Mouse (Mus musculus) neural tube, embryonic 10.5 days (tissue): ENCODE results near the gene Mypop.
A peak's percentile ranks its signal among the peaks of the same experiment; 100 is the strongest.

Experiments used
- DNase-seq: peaks from one replicate; pipeline ENCODE4 v3.0.0-alpha.2; 2017; ENCODE audit warnings: low spot score; ENCODE audit errors: extremely low spot score

Mypop gene

DNA sequence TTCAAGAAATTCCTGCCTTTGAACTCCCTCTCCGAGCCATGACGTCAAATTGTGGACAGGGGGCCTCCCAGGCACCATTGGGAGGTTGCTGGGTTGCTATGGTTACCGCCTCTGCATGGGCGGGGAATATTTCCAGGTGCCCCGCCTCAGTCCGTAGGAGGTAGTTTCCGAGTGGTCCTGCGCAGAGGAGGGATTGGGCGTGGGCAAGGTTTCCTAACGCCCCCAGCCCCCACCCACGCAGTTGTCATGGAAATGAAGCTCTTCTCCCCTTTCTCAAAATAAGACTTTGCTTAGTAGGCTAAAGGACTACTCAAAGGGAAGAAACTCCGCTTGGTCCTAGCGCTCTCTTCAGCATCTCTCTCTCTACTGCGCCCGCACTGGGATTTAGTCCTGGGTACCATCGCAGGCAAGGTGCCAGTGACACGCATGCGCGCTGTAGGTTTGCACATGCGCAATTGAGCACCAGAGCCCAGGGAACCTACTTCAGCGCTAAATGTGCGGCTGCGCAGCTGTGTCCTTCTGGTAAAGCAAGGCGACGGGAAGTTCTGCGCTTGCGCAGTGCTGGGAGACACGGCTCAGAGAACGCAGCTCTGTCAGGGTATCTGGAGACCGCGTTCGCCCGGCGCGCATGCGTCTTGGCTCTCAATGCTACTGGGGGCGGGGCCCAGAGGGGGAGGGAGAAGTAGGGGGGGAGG is at the start of gene Mypop:
Gene Mypop (plus strand): TSS at position 645 of the 695 bp plus-strand sequence.
- DNase-seq = peak; percentile 100

GRCm38 (mm10) chr7:18942376-18942775 is 48.7 kb upstream of the Mypop start:
- DNase-seq = peak; percentile 38

GRCm38 (mm10) chr7:18942815-18943214 is 48.2 kb upstream of the Mypop start:
- no peak for DNase-seq

DNA sequence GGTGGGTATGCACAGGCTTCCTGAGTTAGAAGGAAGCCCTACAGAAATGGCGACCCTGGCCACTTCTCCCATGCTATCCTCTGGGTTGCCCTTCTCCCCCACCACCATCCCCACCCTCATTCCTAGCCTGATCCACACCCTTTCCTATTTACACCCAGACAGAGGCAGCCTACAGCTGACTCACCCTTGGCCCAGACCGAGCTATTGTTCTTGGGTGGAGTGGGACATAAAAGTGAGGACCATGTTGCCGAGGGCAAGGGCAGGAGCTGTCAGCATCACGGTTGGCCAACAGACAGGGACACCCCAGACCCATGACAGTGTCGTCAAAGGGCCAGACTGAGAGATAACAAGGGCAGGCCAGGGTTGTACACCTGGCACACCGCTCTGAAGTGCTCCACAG is 42.9 kb upstream of the Mypop start:
- no peak for DNase-seq

DNA sequence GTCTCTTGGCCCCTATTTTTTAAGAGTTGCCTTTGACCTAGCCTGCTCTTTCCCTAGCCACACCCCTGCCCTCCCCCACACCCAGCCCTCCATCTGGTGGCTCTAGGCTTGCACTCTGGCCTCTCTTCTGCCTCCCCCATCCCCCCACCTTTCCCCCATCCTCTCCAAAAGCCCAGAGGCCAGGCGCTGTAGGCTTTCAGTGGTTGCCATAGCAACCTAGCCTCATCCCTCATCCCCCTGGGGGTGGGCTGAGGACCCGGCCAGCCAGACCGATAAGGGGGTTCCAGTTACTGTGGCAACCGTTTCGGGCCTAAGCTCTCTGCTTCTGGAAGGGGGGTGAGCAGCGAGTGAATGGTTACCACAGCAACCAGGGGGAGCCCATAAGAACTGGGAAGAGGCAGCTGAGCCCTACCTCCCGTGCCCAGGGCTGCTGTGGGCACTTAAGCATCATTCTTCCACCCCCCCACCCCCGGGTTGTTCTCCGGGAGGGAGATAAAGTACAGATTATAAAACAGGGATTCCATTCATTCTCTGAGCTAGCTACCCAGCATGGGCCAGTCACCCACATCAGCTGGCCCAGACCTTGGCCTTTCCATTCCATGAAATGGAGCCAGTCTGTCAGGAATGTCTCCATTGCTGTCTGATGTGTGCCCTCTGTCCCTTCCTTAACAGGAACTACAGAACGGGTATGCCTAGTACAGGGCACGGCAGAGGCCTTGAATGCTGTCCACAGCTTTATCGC is 41.1 kb upstream of the Mypop start:
- peak; percentile 75 for DNase-seq

- DNase-seq = peak; percentile 60
Observed at GRCm38 (mm10) chr7:18950523-18951315, 40.3 kb upstream of the Mypop start.

DNA sequence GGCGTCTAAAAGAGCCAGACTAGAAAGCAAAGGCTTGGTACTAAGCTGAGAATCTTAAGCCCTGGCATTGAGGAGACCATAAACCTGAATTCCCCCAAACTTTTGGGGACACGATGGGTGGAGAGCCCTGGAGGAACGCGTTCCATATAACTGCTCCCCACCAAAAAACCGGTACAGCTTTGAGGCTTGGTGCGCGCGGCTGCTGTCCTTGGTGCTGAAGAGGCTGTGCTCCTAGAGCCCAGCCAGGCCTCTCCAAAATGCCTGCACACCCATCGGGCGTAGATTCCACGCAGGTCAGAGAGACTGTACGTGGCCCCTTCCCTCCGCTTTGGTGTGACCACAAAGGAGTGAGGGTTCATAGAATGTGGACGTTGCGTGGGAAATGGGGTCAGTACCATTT is 39.6 kb upstream of the Mypop start:
- DNase-seq = peak; percentile 69

- DNase-seq = peak; percentile 69
Observed at GRCm38 (mm10) chr7:18957569-18958383, 33.3 kb upstream of the Mypop start.

GRCm38 (mm10) chr7:18958384-18958766 is 32.7 kb upstream of the Mypop start:
- DNase-seq = no peak

- no peak for DNase-seq
Observed at GRCm38 (mm10) chr7:18959446-18959845, 31.6 kb upstream of the Mypop start.

- DNase-seq = peak; percentile 33
Observed at GRCm38 (mm10) chr7:18962171-18962792, 28.8 kb upstream of the Mypop start.

- DNase-seq = peak; percentile 42
Observed at GRCm38 (mm10) chr7:18962795-18963194, 28.2 kb upstream of the Mypop start.

DNA sequence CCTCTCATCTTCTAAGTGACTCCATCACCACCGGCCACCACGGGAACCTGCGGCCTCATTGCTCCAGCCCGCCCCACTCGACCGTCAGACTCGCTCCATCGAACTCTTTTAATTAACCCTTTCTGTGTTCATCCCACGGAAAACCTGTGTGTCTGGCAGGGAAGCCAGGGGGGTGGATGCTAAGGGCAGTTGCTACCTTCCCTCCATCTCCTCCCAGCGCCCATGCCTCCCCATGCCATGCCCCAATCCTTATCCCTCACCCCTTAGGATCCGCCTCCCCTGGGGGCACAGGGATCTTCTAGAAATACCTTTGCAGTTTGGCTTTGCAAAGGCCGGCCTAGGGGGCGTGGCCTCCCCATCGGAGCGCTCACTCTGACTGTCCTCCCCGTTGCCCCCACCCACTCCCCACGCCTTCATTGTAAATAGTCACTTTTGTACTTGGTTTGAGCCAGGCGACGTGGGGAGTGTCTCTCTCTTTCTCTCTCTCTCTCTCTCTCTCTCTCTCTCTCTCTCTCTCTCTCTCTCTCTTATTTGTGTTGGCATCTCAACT is 27.7 kb upstream of the Mypop start:
- no peak for DNase-seq

DNA sequence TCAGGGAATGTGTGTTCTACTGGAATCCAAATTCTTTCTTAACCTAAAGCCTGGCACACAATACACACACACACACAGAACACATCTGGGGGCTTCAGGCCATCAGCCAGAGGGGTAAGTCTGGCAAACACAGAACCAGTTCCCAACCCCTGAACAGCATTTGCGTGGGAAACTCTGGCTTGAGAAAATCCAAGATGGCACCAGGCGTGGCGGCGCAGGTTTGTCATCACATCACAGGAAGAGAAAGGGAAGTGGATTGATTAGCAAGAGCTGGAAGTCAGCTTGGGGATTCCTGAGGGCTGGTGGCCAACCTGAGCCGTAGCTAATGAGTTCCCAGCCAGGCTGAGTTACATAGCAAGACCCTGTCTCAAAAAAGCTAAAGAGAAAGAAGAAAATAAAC is 25.7 kb upstream of the Mypop start:
- DNase-seq = no peak

DNA sequence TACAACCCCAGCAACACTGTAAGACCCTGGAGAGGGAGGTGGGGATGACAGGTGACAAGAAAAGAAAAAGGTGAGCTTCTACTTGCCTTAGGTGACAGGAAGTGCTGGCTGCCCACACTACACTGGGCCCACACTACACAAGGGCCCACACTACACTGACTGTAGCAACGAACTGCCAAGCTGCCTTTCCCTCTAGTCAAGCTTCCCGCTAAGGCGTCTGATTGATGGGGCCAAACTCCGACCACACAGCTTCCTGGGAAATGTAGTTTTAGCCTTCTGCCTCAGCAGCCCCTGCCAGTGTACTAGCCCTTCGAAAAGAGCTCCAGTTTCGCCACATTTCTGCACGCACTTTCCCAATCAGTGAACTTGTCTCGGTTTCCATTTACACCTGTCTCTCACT is 23.4 kb upstream of the Mypop start:
- no peak for DNase-seq

GRCm38 (mm10) chr7:18970956-18971355 is 20.1 kb upstream of the Mypop start:
- no peak for DNase-seq

- no peak for DNase-seq
Observed at GRCm38 (mm10) chr7:18978381-18978780, 12.7 kb upstream of the Mypop start.

- DNase-seq = no peak
Observed at GRCm38 (mm10) chr7:18986503-18986902, 4.5 kb upstream of the Mypop start.

- DNase-seq = no peak
Observed at GRCm38 (mm10) chr7:18987100-18987499, 3.9 kb upstream of the Mypop start, which contains the start of gene Nanos2. Gene Nanos2, plus strand, starts transcription at chr7:18987400.

GRCm38 (mm10) chr7:18987747-18988146 is 3.3 kb upstream of the Mypop start:
- DNase-seq = no peak
